Mouse (Mus musculus): ENCODE measurements around the gene Lpin2. TPM values are rescaled to one million over a fixed set of nuclear protein-coding genes. Genes with fewer than 3 reads are reported as not detected.

Gene Lpin2
- polyA plus RNA-seq, 2 experiments: 28.6 to 31.1 TPM

DNA sequence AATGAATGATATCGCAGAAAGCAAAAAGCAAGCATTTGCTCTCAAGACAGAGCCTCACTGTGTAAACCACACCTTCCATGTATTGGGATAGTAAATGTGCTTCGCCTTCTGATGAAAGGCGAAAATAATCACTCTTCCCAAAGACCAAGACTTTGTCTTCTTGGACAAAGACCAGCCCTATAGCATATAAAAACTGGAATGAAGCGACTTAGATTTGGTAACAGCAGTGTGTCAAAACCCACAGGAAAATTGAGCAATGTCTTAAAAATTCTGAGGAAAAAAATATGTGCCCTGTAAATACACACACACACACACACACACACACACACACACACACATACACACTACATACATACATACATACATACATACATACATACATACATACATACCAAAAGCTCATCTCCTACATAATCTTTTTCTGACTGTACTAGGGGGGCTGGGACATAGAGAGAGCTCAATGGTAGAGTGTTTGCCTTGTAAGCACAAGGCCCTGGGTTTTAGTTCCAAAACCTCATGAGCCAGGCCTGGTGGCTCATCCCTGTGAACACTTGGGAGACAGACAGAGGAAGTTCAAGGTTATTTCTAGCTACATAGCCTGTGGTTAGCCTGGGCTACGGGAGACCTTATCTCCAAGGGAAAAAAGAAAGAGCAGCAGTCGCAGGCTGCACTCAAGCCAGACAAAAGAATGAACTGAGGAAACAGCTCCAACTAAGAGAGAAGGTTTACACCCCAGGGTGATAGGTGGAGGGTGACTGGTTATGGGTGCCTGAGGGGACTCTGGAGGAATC lies 95.5 kb downstream of the Lpin2 start:
- Histone ChIP-seq H3K4me1 (replicated peaks; ENCODE audit: control insufficient read depth in 2 of 2, insufficient read depth in 2 of 2, low read length in 1 of 2) (peaks cover 20 to 24% of the 10 kb centered on the region in 2 experiments), H3K36me3 (replicated peaks; ENCODE audit: control insufficient read depth, insufficient read depth, low read depth) (no peaks in the 10 kb centered on the region; the same call in none of the 2 replicates), H3K27ac (peak overlapping the region; percentile 21; the same call in 1 of the 2 replicates), H3K4me2 (ENCODE audit: low read depth) (no peak overlapping the region), H3K9me3 (ENCODE audit: control insufficient read depth, low read length) (no peaks in the 10 kb centered on the region; the same call in 1 of the 2 replicates), H3K9ac (replicated peaks) (no peak overlapping the region), H3K4me3 (ENCODE audit: insufficient read depth in 1 of 2, low read depth in 2 of 2, low read length in 2 of 2) (no peak overlapping the region), H3K27me3 (ENCODE audit: control insufficient read depth, insufficient read depth, low read length) (no peaks in the 10 kb centered on the region)
- TF ChIP-seq CTCF (IDR thresholded peaks at IDR 0.05; ENCODE audit: low read depth): no peak
- no peak for TF ChIP-seq EP300 (IDR thresholded peaks at IDR 0.05; ENCODE audit: low read depth)
- ATAC-seq (ENCODE audit: insufficient read depth) (no peak), DNase-seq (ENCODE audit: low read depth in 3 of 3, low spot score in 3 of 3) (no peak)
- 59% methylated on average over 6 of the region's 6 CpGs for WGBS (ENCODE audit: insufficient replicate concordance)

DNA sequence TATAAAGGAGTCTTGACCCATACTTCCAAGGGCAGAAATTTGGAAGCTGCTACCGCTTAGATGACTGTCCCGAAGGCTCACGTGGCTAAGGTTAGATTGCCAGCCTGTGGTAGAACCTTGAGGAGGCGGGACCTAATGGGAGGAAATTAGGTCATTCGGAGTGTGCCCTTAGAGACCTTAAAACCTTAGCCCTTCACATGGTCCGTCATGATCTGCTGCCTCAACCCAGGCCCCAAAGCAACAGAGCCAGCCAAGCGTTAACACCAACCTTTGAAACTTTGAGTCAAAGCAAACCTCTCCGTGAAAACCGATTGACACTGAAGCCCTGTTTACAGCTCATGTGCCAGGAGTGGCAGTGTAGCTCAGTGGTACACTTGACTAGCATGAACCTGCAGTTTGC lies 100.4 kb downstream of the Lpin2 start:
- DNase-seq (ENCODE audit: low read depth in 3 of 3, low spot score in 3 of 3) (no peak), ATAC-seq (ENCODE audit: insufficient read depth) (no peak)
- peaks cover 41 to 44% of the 10 kb centered on the region in 2 experiments for H3K4me1 ChIP-seq (replicated peaks; ENCODE audit: control insufficient read depth in 2 of 2, insufficient read depth in 2 of 2, low read length in 1 of 2)

DNA sequence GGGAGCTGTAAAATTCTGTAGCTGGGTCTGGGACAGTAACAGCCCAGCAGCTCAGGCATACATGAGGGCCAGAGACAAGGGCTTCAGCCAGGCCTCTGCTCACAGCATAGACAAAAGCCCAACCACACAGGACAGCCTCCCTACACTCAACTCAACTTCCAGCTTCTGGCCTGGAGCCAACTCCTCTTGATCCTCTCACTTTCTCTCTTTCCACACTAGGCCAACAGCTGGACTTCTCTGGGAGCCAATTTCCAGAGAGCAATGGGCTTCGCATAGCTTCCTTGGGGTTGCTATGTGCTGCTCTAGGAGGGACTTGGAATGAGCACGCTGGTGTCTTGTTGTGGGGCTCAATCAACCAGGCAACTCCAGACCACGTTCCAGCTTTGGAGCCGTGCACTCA lies 100.9 kb downstream of the Lpin2 start:
- DNase-seq (ENCODE audit: low read depth in 3 of 3, low spot score in 3 of 3) (no peak), ATAC-seq (ENCODE audit: insufficient read depth) (no peak)
- H3K9ac ChIP-seq (replicated peaks): no peak overlapping the region
- no peaks in the 10 kb centered on the region; the same call in none of the 2 replicates for H3K36me3 ChIP-seq (replicated peaks; ENCODE audit: control insufficient read depth, insufficient read depth, low read depth)
- H3K4me1 ChIP-seq (replicated peaks; ENCODE audit: control insufficient read depth in 2 of 2, insufficient read depth in 2 of 2, low read length in 1 of 2): peaks cover 43 to 46% of the 10 kb centered on the region in 2 experiments
- H3K27ac ChIP-seq: no peak overlapping the region
- 85% methylated on average over 4 of the region's 4 CpGs for WGBS (ENCODE audit: insufficient replicate concordance)
- no peaks in the 10 kb centered on the region for H3K27me3 ChIP-seq (ENCODE audit: control insufficient read depth, insufficient read depth, low read length)
- H3K4me2 ChIP-seq (ENCODE audit: low read depth): no peak overlapping the region
- no peaks in the 10 kb centered on the region; the same call in 1 of the 2 replicates for H3K9me3 ChIP-seq (ENCODE audit: control insufficient read depth, low read length)
- TF ChIP-seq EP300 (IDR thresholded peaks at IDR 0.05; ENCODE audit: low read depth) (no peak), CTCF (IDR thresholded peaks at IDR 0.05; ENCODE audit: low read depth) (no peak)
- H3K4me3 ChIP-seq (ENCODE audit: insufficient read depth in 1 of 2, low read depth in 2 of 2, low read length in 2 of 2): no peak overlapping the region

More for the DNA sequence above, 100.4 kb downstream of the Lpin2 start:
- no peak for TF ChIP-seq CTCF (IDR thresholded peaks at IDR 0.05; ENCODE audit: low read depth)
- TF ChIP-seq EP300 (IDR thresholded peaks at IDR 0.05; ENCODE audit: low read depth): no peak
- WGBS (ENCODE audit: insufficient replicate concordance): 86% methylated on average over 9 of the region's 9 CpGs
- Histone ChIP-seq H3K4me2 (ENCODE audit: low read depth) (no peak overlapping the region), H3K4me3 (ENCODE audit: insufficient read depth in 1 of 2, low read depth in 2 of 2, low read length in 2 of 2) (no peak overlapping the region), H3K9me3 (ENCODE audit: control insufficient read depth, low read length) (no peaks in the 10 kb centered on the region; the same call in 1 of the 2 replicates), H3K27ac (no peak overlapping the region), H3K9ac (replicated peaks) (no peak overlapping the region), H3K36me3 (replicated peaks; ENCODE audit: control insufficient read depth, insufficient read depth, low read depth) (no peaks in the 10 kb centered on the region; the same call in none of the 2 replicates), H3K27me3 (ENCODE audit: control insufficient read depth, insufficient read depth, low read length) (no peaks in the 10 kb centered on the region)

DNA sequence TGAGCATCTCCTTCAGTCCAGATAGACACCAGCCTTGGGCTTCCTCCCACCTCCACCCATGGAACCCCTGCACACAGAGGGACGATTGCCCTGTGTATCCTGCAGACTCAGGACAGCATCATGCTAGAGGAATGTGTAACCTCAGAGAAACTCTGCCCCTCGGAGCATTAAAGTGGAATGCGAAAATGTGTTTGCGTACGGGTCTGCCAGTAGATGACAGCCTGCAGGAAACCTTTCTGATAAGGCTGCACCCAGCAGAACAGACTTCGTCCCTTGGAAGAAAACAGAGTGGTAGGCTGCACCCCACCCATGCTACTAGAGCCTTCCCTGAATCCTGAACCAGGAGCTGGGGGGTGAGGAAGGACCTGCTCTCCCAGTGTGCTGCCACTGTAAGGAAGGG lies 102.5 kb downstream of the Lpin2 start:
- Histone ChIP-seq H3K9me3 (ENCODE audit: control insufficient read depth, low read length) (no peaks in the 10 kb centered on the region), H3K4me3 (ENCODE audit: insufficient read depth in 1 of 2, low read depth in 2 of 2, low read length in 2 of 2) (no peak overlapping the region), H3K27me3 (ENCODE audit: control insufficient read depth, insufficient read depth, low read length) (no peaks in the 10 kb centered on the region), H3K27ac (peak overlapping the region; percentile 81), H3K9ac (replicated peaks) (peak overlapping the region; percentile 57), H3K4me2 (ENCODE audit: low read depth) (peak overlapping the region; percentile 45), H3K36me3 (replicated peaks; ENCODE audit: control insufficient read depth, insufficient read depth, low read depth) (no peaks in the 10 kb centered on the region; the same call in 1 of the 2 replicates), H3K4me1 (replicated peaks; ENCODE audit: control insufficient read depth in 2 of 2, insufficient read depth in 2 of 2, low read length in 1 of 2) (peaks cover 56 to 58% of the 10 kb centered on the region in 2 experiments)
- TF ChIP-seq CTCF (IDR thresholded peaks at IDR 0.05; ENCODE audit: low read depth) (peak; percentile 23; the same call in 1 of the 2 replicates), EP300 (IDR thresholded peaks at IDR 0.05; ENCODE audit: low read depth) (no peak)
- WGBS (ENCODE audit: insufficient replicate concordance): 4% methylated on average over 6 of the region's 6 CpGs
- no peak for DNase-seq (ENCODE audit: low read depth in 3 of 3, low spot score in 3 of 3)
- ATAC-seq (ENCODE audit: insufficient read depth): peak; percentile 52

DNA sequence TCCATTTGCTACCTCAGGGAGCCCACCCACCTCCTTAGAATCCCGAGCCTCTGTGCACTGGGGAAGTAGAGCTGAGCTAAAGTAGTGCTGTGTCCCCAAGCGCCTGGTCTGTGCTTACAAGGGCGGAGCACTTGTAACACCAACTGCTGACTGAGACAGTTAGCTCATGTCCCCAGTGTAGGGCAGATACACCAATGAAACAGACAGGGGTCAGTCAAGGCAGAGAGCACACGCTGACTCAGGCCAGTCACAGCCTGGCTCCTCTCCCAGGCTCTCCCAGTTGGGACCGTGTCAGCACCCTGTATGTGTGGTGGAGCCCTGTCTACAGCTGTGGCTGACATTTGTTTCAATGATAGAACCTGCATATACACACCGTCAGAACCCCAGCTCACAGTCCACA lies 103.6 kb downstream of the Lpin2 start:
- Histone ChIP-seq H3K27me3 (ENCODE audit: control insufficient read depth, insufficient read depth, low read length) (no peaks in the 10 kb centered on the region), H3K36me3 (replicated peaks; ENCODE audit: control insufficient read depth, insufficient read depth, low read depth) (no peaks in the 10 kb centered on the region; the same call in 1 of the 2 replicates), H3K9ac (replicated peaks) (peak overlapping the region; percentile 57), H3K27ac (peak overlapping the region; percentile 81), H3K4me2 (ENCODE audit: low read depth) (peak overlapping the region; percentile 45), H3K9me3 (ENCODE audit: control insufficient read depth, low read length) (no peaks in the 10 kb centered on the region), H3K4me1 (replicated peaks; ENCODE audit: control insufficient read depth in 2 of 2, insufficient read depth in 2 of 2, low read length in 1 of 2) (peaks cover 61 to 63% of the 10 kb centered on the region in 2 experiments), H3K4me3 (ENCODE audit: insufficient read depth in 1 of 2, low read depth in 2 of 2, low read length in 2 of 2) (no peak overlapping the region)
- TF ChIP-seq EP300 (IDR thresholded peaks at IDR 0.05; ENCODE audit: low read depth) (no peak), CTCF (IDR thresholded peaks at IDR 0.05; ENCODE audit: low read depth) (peak; percentile 63)
- ATAC-seq (ENCODE audit: insufficient read depth) (peak; percentile 61), DNase-seq (ENCODE audit: low read depth in 3 of 3, low spot score in 3 of 3) (no peak)
- 18% methylated on average over 6 of the region's 6 CpGs for WGBS (ENCODE audit: insufficient replicate concordance)

Measured in liver, embryonic 14.5 days (tissue).